Mouse (Mus musculus) liver, embryonic 12.5 days (tissue): Measurements from ENCODE around the gene Gm3646. TPM values are rescaled to one million over a fixed set of nuclear protein-coding genes. Genes with fewer than 3 reads are reported as not detected.

ENCODE experiments used
- ATAC-seq: fragments of 200-750 bp; cut with Nextera tagmentation; 2 replicates; pipeline ENCODE4 v1.8.0; 2017; ENCODE audit warnings: moderate number of reproducible peaks, mild to moderate bottlenecking, moderate library complexity
- H3K27ac ChIP-seq: fragments of 300-500 bp; sonication (generic); 2 replicates; pipeline ENCODE4 v1.5.1; 2016; ENCODE audit warnings: mild to moderate bottlenecking
- H3K27me3 ChIP-seq: fragments of 300-500 bp; sonication (generic); replicated peaks from 2 replicates; pipeline ENCODE4 v1.6.1; 2016; ENCODE audit warnings: mild to moderate bottlenecking, moderate library complexity
- H3K36me3 ChIP-seq: fragments of 300-500 bp; sonication (generic); 2 replicates; pipeline ENCODE4 v1.6.1; 2016; ENCODE audit warnings: mild to moderate bottlenecking, moderate library complexity
- H3K4me1 ChIP-seq: fragments of 300-500 bp; sonication (generic); 2 replicates; pipeline ENCODE4 v1.6.1; 2016
- H3K4me2 ChIP-seq: fragments of 300-500 bp; sonication (generic); 2 replicates; pipeline ENCODE4 v1.6.1; 2016; ENCODE audit warnings: mild to moderate bottlenecking, moderate library complexity
- H3K4me3 ChIP-seq: fragments of 300-500 bp; sonication (generic); 2 replicates; pipeline ENCODE4 v1.5.1; 2016; ENCODE audit warnings: mild to moderate bottlenecking, moderate library complexity
- H3K9ac ChIP-seq: fragments of 300-500 bp; sonication (generic); 2 replicates; pipeline ENCODE4 v1.6.1; 2016; ENCODE audit warnings: mild to moderate bottlenecking, moderate library complexity
- H3K9me3 ChIP-seq: fragments of 300-500 bp; sonication (generic); replicated peaks from 2 replicates; pipeline ENCODE4 v1.6.1; 2016; ENCODE audit warnings: mild to moderate bottlenecking, moderate library complexity
- WGBS: fragments of 180-500 bp; shearing (Covaris S2); methylation state at CpG from one replicate; pipeline ENCODE4 v1.1.7; 2016; ENCODE audit not compliant: insufficient replicate concordance; 5-methylcytosine and 5-hydroxymethylcytosine counted together
- polyA plus RNA-seq: library from polyadenylated mRNA; unstranded; fragments of >200 nt; fragmentation: Nextera tagmentation; extraction: Ambion mirVana; gene quantifications from 2 replicates; pipeline ENCODE4 v1.2.1, GENCODE M21; 2016

Gene Gm3646
- polyA plus RNA-seq, 1 experiment from 2014 or later, result not detected

DNA sequence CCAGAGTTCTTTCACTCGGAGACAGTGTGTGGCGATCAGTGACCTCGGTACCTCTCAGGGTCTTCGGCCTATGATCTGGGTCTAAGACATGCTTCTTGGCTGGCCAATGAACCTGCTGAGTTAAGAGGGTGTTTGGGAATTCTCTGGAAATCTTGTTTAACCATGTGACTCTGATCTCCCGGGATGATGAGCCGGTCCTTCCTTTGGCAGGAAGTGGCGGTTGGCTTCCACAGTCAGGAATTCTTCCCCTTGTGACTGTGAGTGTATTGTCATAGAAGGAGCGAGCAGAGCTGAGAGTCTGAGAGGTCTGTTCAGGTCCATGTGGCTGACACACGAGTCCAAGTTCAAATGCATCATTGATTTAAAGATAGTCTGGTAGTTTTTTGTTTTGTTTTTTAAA lies 46.9 kb downstream of the Gm3646 start:
- Histone ChIP-seq H3K9ac (no peak overlapping the region), H3K27ac (no peak overlapping the region), H3K36me3 (no peaks in the 10 kb centered on the region), H3K4me3 (no peak overlapping the region), H3K27me3 (no peaks in the 10 kb centered on the region; the same call in 1 of the 2 replicates), H3K4me1 (peaks cover 45% of the 10 kb centered on the region), H3K4me2 (no peak overlapping the region), H3K9me3 (no peaks in the 10 kb centered on the region)
- ATAC-seq, result no peak
- 61% methylated on average over 9 of the region's 9 CpGs for WGBS

DNA sequence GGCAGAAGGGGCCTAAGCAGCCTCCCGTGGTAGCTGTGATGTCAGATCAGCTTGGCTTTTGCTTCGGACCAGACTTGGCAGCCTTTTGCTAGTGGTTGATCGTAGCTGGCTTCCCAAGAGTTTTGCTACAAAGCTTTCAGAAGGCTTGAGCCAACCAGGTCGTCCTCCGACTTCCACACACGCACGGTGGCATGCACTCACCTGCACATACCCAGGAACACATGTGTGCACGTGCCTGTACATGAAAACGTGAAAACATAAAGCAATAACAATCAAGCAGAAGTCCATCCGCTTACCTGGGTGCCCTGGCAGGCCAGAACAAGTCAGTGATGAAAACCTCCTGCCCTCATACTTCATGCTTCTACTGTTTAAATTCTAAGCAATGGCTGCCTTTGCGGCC lies 48.2 kb downstream of the Gm3646 start:
- no peaks in the 10 kb centered on the region for H3K36me3 ChIP-seq
- H3K4me3 ChIP-seq, result no peak overlapping the region
- no peak overlapping the region for H3K9ac ChIP-seq
- H3K9me3 ChIP-seq, result no peaks in the 10 kb centered on the region
- H3K4me1 ChIP-seq, result peaks cover 40% of the 10 kb centered on the region
- 74% methylated on average over 11 of the region's 11 CpGs for WGBS
- H3K4me2 ChIP-seq, result no peak overlapping the region
- no peak for ATAC-seq
- no peak overlapping the region for H3K27ac ChIP-seq
- no peaks in the 10 kb centered on the region; the same call in 1 of the 2 replicates for H3K27me3 ChIP-seq

DNA sequence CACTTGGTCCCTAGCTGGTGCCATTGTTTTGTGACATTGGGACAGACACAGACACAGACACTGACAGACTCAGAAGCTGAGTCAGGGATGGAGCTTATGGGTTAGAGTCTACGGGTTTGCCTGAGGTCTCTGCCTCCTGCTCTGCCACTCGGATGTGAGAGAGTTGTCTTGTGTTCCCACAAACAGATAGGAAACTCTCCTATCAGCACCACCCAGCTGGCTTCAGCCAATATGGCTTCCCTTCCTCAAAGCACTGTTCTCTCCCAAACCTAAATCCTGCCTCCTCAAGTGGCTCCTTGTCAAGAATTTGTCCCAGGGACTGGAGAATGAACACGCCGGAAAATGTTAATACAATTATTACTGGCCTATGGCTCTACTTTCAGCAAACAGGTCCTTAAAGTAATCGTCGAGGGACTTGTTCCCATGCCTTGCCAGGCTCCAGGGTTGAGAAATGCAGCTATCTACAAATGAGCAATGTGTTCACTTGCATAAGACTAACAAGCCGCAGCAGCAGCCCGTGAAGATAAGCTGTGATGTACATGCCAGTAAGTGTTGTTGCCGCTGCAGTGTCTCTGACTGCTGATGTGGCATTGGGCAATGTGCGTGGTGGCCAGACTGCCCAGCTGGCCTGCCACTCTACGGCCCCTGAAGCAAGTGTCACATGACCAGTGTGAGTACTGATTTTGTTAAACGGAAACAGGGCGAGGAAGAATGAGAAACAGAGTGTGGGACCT lies 50.7 kb downstream of the Gm3646 start:
- ATAC-seq, result peak; percentile 82
- Histone ChIP-seq H3K4me3 (no peak overlapping the region), H3K4me2 (peak overlapping the region; percentile 12), H3K27me3 (no peaks in the 10 kb centered on the region), H3K27ac (peak overlapping the region; percentile 11; the same call in 1 of the 2 replicates), H3K9ac (no peak overlapping the region), H3K4me1 (peaks cover 34% of the 10 kb centered on the region), H3K36me3 (no peaks in the 10 kb centered on the region), H3K9me3 (no peaks in the 10 kb centered on the region)
- 27% methylated on average over 13 of the region's 13 CpGs for WGBS

Other genes starting within 250 kb of the Gm3646 start
- gene Rnf149, start 227.9 kb downstream of the Gm3646 start, polyA plus RNA-seq, result 25.6 and 27.3 TPM in 2 replicates
- not detected in 2 replicates for gene Creg2, start 153.9 kb downstream of the Gm3646 start, polyA plus RNA-seq
- gene Rfx8, start 84.3 kb downstream of the Gm3646 start, polyA plus RNA-seq, result 0.12 TPM in 2 replicates
- gene Map4k4, start 95.6 kb upstream of the Gm3646 start, polyA plus RNA-seq, result 8.8 and 9.7 TPM in 2 replicates